Mouse (Mus musculus) midbrain, embryonic 12.5 days (tissue): Measurements from ENCODE around the gene Tgfb1. TPM values are rescaled to one million over a fixed set of nuclear protein-coding genes. Genes with fewer than 3 reads are reported as not detected.

Experiments used
- ATAC-seq: fragments of 200-750 bp; cut with Nextera tagmentation; 2 replicates; pipeline ENCODE4 v1.8.0; 2017; ENCODE audit warnings: low read depth, moderate TSS enrichment, moderate library complexity; ENCODE audit not compliant: low FRiP score
- H3K27ac ChIP-seq: fragments of 300-500 bp; sonication (generic); replicated peaks from 2 replicates; pipeline ENCODE4 v1.5.1; 2016; ENCODE audit warnings: mild to moderate bottlenecking
- H3K27me3 ChIP-seq: fragments of 300-500 bp; sonication (generic); 2 replicates; pipeline ENCODE4 v1.6.1; 2016; ENCODE audit warnings: mild to moderate bottlenecking
- H3K36me3 ChIP-seq: fragments of 300-500 bp; sonication (generic); 2 replicates; pipeline ENCODE4 v1.6.1; 2016
- H3K4me1 ChIP-seq: fragments of 300-500 bp; sonication (generic); 2 replicates; pipeline ENCODE4 v1.6.1; 2016
- H3K4me2 ChIP-seq: fragments of 300-500 bp; sonication (generic); replicated peaks from 2 replicates; pipeline ENCODE4 v1.6.1; 2016; ENCODE audit warnings: mild to moderate bottlenecking, moderate library complexity
- H3K4me3 ChIP-seq: fragments of 300-500 bp; sonication (generic); 2 replicates; pipeline ENCODE4 v1.5.1; 2016; ENCODE audit warnings: mild to moderate bottlenecking
- H3K9ac ChIP-seq: fragments of 300-500 bp; sonication (generic); replicated peaks from 2 replicates; pipeline ENCODE4 v1.6.1; 2016; ENCODE audit warnings: mild to moderate bottlenecking, moderate library complexity
- H3K9me3 ChIP-seq: fragments of 300-500 bp; sonication (generic); 2 replicates; pipeline ENCODE4 v1.6.1; 2016; ENCODE audit warnings: mild to moderate bottlenecking
- WGBS: fragments of 180-500 bp; shearing (Covaris S2); methylation state at CpG from one replicate; pipeline ENCODE4 v1.1.7; 2016; 5-methylcytosine and 5-hydroxymethylcytosine counted together
- polyA plus RNA-seq: library from polyadenylated mRNA; unstranded; fragments of >200 nt; fragmentation: Nextera tagmentation; extraction: Ambion mirVana; gene quantifications from 2 replicates; pipeline ENCODE4 v1.2.1, GENCODE M21; 2016

Tgfb1 gene
- polyA plus RNA-seq, result 1.3 and 1.6 TPM in 2 replicates

DNA sequence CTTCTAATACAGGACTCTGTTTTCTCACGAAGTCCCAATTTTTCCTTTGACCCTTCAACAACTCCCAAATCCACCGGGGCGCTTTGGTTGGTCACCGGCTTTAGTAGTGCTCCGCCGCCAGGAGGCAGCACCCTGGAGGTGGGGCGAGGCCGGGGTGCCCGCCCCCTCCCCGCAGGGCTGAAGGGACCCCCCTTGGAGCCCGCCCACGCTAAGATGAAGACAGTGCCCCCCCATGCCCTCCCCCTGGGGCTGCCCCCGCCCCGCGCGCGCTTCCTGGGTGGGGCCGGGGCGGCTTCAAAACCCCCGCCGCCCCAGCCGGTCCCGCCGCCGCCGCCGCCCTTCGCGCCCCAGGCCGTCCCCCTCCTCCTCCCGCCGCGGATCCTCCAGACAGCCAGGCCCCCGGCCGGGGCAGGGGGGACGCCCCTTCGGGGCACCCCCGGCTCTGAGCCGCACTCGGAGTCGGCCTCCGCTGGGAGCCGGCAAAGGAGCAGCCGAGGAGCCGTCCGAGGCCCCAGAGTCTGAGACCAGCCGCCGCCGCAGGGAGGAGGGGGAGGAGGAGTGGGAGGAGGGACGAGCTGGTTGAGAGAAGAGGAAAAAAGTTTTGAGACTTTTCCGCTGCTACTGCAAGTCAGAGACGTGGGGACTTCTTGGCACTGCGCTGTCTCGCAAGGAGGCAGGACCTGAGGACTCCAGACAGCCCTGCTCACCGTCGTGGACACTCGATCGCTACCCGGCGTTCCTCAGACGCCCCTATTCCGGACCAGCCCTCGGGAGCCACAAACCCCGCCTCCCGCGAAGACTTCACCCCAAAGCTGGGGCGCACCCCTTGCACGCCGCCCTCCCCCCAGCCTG, at the start of gene Tgfb1:
Gene Tgfb1, plus strand, starts transcription at position 323 of the 852 bp plus-strand sequence.
- Histone ChIP-seq H3K27me3 (peaks cover 71% of the 10 kb centered on the region), H3K9ac (peak within 1 kb of the TSS; percentile 50), H3K9me3 (no peaks in the 10 kb centered on the region), H3K4me3 (peak within 1 kb of the TSS; percentile 50), H3K27ac (no peak within 1 kb of the TSS), H3K4me1 (peaks cover 36% of the 10 kb centered on the region), H3K4me2 (peak within 1 kb of the TSS; percentile 72), H3K36me3 (0 out of 2 replicates have a peak, but pooled peaks cover 6% of the 10 kb centered on the region)
- 1% methylated on average over 63 of the region's 69 CpGs for WGBS
- peak; percentile 50 for ATAC-seq

GRCm38 (mm10) chr7:25637099-25637498, 49.7 kb upstream of the Tgfb1 start:
- Histone ChIP-seq H3K4me1 (no peaks in the 10 kb centered on the region), H3K9me3 (no peaks in the 10 kb centered on the region), H3K36me3 (peaks cover 53% of the 10 kb centered on the region; the same call in 1 of the 2 replicates), H3K4me3 (no peak overlapping the region), H3K27me3 (no peaks in the 10 kb centered on the region), H3K9ac (no peak overlapping the region), H3K27ac (no peak overlapping the region), H3K4me2 (no peak overlapping the region)
- no peak for ATAC-seq
- 89% methylated on average over 5 of the region's 5 CpGs for WGBS

DNA sequence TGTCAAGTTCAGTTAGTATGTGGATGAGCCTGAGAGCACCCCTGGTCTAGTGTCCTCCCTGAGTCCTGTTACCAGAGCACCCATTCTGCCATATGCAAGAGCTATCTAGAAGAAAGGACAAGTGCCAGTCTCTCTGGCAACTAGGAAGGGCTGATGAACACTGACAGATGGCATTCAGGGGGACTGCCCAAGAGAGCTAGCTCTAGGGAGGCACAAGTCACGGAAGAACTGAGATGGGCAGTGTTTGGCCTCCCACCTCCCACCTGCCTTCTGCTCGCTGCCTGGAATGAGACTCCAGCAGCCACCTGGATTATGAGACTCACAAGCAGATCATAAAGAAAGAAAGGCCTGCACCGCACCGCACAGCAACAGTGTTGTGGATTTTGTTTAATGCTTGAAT, 47.0 kb upstream of the Tgfb1 start:
- no peak for ATAC-seq

GRCm38 (mm10) chr7:25644136-25644535, 42.7 kb upstream of the Tgfb1 start:
- ATAC-seq, result no peak

More for the DNA sequence above, 47.0 kb upstream of the Tgfb1 start:
- Histone ChIP-seq H3K4me2 (no peak overlapping the region), H3K9me3 (no peaks in the 10 kb centered on the region), H3K4me1 (no peaks in the 10 kb centered on the region), H3K9ac (no peak overlapping the region), H3K27ac (no peak overlapping the region), H3K4me3 (no peak overlapping the region), H3K36me3 (peaks cover 44% of the 10 kb centered on the region; the same call in 1 of the 2 replicates), H3K27me3 (no peaks in the 10 kb centered on the region)
- WGBS, result 92% methylated on average over 4 of the region's 4 CpGs

GRCm38 (mm10) chr7:25644631-25645030, 42.2 kb upstream of the Tgfb1 start:
- Histone ChIP-seq H3K36me3 (0 out of 2 replicates have a peak, but pooled peaks cover 17% of the 10 kb centered on the region), H3K27ac (no peak overlapping the region), H3K9ac (no peak overlapping the region), H3K4me2 (no peak overlapping the region), H3K4me3 (no peak overlapping the region), H3K27me3 (no peaks in the 10 kb centered on the region), H3K4me1 (peaks cover 6% of the 10 kb centered on the region; the same call in 1 of the 2 replicates), H3K9me3 (no peaks in the 10 kb centered on the region)
- 77% methylated on average over 4 of the region's 4 CpGs for WGBS
- ATAC-seq, result no peak

More at GRCm38 (mm10) chr7:25644136-25644535, 42.7 kb upstream of the Tgfb1 start:
- H3K27me3 ChIP-seq, result no peaks in the 10 kb centered on the region
- H3K9ac ChIP-seq, result no peak overlapping the region
- H3K36me3 ChIP-seq, result peaks cover 18% of the 10 kb centered on the region; the same call in 1 of the 2 replicates
- no peak overlapping the region for H3K4me3 ChIP-seq
- H3K27ac ChIP-seq, result no peak overlapping the region
- no peak overlapping the region for H3K4me2 ChIP-seq
- H3K9me3 ChIP-seq, result no peaks in the 10 kb centered on the region
- peaks cover 5% of the 10 kb centered on the region; the same call in 1 of the 2 replicates for H3K4me1 ChIP-seq
- 82% methylated on average over 10 of the region's 10 CpGs for WGBS

DNA sequence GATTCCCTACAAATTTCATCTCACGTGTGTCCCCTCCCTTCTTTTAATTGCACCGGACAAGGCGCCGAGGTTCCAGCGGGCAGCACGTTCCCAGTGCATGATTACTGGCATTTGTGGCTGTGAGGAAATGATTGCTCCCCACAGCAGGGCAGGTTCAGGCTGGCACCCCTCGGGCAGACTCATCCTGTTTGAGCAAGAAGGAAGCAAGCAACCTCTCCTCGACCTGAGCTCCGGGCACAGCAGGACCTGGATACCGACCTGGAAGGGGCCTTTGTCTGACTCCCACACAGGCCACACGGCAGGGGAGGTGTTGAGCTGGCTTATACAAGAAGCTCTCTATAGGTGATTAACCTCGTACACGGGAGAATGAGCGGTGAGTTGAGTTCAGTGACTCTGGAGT, 41.7 kb upstream of the Tgfb1 start:
- no peak for ATAC-seq
- Histone ChIP-seq H3K4me2 (no peak overlapping the region), H3K4me1 (peaks cover 6% of the 10 kb centered on the region; the same call in 1 of the 2 replicates), H3K27ac (no peak overlapping the region), H3K9me3 (no peaks in the 10 kb centered on the region), H3K36me3 (0 out of 2 replicates have a peak, but pooled peaks cover 13% of the 10 kb centered on the region), H3K9ac (no peak overlapping the region), H3K4me3 (no peak overlapping the region), H3K27me3 (no peaks in the 10 kb centered on the region)
- WGBS, result 46% methylated on average over 14 of the region's 14 CpGs

GRCm38 (mm10) chr7:25647574-25648123, 39.2 kb upstream of the Tgfb1 start:
- H3K9ac ChIP-seq, result no peak overlapping the region
- WGBS, result 66% methylated on average over 5 of the region's 5 CpGs
- no peaks in the 10 kb centered on the region for H3K27me3 ChIP-seq
- H3K4me1 ChIP-seq, result peaks cover 6% of the 10 kb centered on the region; the same call in 1 of the 2 replicates
- H3K4me3 ChIP-seq, result no peak overlapping the region
- H3K4me2 ChIP-seq, result no peak overlapping the region
- no peaks in the 10 kb centered on the region for H3K9me3 ChIP-seq
- 0 out of 2 replicates have a peak, but pooled peaks cover 5% of the 10 kb centered on the region for H3K36me3 ChIP-seq
- H3K27ac ChIP-seq, result no peak overlapping the region
- ATAC-seq, result no peak

DNA sequence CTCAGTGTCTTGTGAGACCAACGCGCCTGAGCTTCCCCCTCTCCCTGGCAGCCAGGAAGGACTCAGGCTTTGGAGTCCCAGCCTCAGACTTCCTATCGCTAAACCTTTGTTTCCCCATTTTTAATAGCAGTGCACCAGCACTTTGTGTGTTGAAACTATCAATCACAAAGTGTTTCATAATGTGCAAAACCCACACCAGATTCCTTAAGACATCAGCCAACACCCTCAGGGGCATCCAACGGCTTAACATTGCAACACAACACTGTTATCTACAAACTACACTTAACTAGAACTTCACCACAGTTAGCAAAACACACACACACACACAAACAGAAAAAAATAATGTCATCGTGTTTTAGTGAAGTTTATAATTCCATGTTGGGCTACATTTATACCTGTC, 37.0 kb upstream of the Tgfb1 start:
- Histone ChIP-seq H3K27ac (no peak overlapping the region), H3K27me3 (no peaks in the 10 kb centered on the region), H3K9ac (no peak overlapping the region), H3K36me3 (0 out of 2 replicates have a peak, but pooled peaks cover 4% of the 10 kb centered on the region), H3K4me2 (no peak overlapping the region), H3K9me3 (no peaks in the 10 kb centered on the region), H3K4me1 (peaks cover 6% of the 10 kb centered on the region; the same call in 1 of the 2 replicates), H3K4me3 (no peak overlapping the region)
- ATAC-seq, result no peak
- WGBS, result 77% methylated on average over 5 of the region's 5 CpGs

DNA sequence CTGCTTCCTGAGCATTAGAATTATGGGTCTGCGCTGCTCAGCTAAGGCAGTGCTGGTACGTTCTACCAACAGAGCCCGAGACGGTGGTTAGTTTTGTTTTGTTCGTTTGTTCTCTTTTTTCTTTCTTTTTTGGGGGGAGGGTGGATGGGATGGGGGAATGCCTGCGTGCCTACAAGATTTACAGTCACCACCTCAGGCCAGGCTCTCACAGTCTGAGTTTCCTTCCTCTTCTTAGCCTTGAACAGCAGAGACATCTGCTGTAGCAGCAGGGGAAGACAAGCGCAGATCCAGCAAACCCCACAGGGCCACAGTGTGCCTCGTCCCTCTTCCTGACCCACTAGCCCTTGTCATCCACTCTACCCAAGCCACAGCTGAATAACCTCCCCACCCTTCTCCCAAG, 35.5 kb upstream of the Tgfb1 start:
- H3K4me3 ChIP-seq, result no peak overlapping the region
- H3K4me2 ChIP-seq, result no peak overlapping the region
- H3K4me1 ChIP-seq, result peaks cover 6% of the 10 kb centered on the region; the same call in 1 of the 2 replicates
- ATAC-seq, result no peak
- WGBS, result 92% methylated on average over 8 of the region's 8 CpGs
- H3K9ac ChIP-seq, result no peak overlapping the region
- no peak overlapping the region for H3K27ac ChIP-seq
- H3K27me3 ChIP-seq, result no peaks in the 10 kb centered on the region
- H3K9me3 ChIP-seq, result no peaks in the 10 kb centered on the region
- H3K36me3 ChIP-seq, result no peaks in the 10 kb centered on the region

- 96% methylated on average over 12 of the region's 12 CpGs for WGBS
- ATAC-seq, result no peak
- Histone ChIP-seq H3K27me3 (no peaks in the 10 kb centered on the region), H3K9ac (no peak overlapping the region), H3K4me2 (no peak overlapping the region), H3K27ac (no peak overlapping the region), H3K4me3 (no peak overlapping the region), H3K36me3 (no peaks in the 10 kb centered on the region), H3K4me1 (peaks cover 10% of the 10 kb centered on the region), H3K9me3 (no peaks in the 10 kb centered on the region)
These were observed 34.5 kb upstream of the Tgfb1 start for GRCm38 (mm10) chr7:25652244-25652759.

GRCm38 (mm10) chr7:25655601-25656428, 31.0 kb upstream of the Tgfb1 start:
- no peak overlapping the region for H3K9ac ChIP-seq
- WGBS, result 80% methylated on average over 11 of the region's 11 CpGs
- ATAC-seq, result no peak

More at GRCm38 (mm10) chr7:25655601-25656428, 31.0 kb upstream of the Tgfb1 start:
- Histone ChIP-seq H3K4me3 (no peak overlapping the region), H3K4me2 (no peak overlapping the region), H3K9me3 (no peaks in the 10 kb centered on the region), H3K27ac (no peak overlapping the region), H3K27me3 (no peaks in the 10 kb centered on the region), H3K4me1 (peaks cover 23% of the 10 kb centered on the region), H3K36me3 (no peaks in the 10 kb centered on the region)
